Mouse (Mus musculus): Measurements from ENCODE around the gene Depp1.

GRCm38 (mm10) chr6:116664031-116664430 lies 13.6 kb downstream of the Depp1 start:
- TF ChIP-seq CTCF (IDR thresholded peaks at IDR 0.05; ENCODE audit: control insufficient read depth, insufficient read depth, low read length), result no peak
- no peak for TF ChIP-seq POLR2A (IDR thresholded peaks at IDR 0.05; ENCODE audit: borderline replicate concordance, control insufficient read depth, low read depth, low read length)

All from bone marrow, adult 2 months (tissue).